Mouse (Mus musculus) stomach, embryonic 15.5 days (tissue): ENCODE measurements around the gene Ikzf4. TPM values are rescaled to one million over a fixed set of nuclear protein-coding genes. Genes with fewer than 3 reads are reported as not detected.

ENCODE experiments used
- ATAC-seq: fragments of 200-750 bp; cut with Nextera tagmentation; 2 replicates; pipeline ENCODE4 v1.8.0; 2017; ENCODE audit warnings: low read depth, moderate number of reproducible peaks, moderate TSS enrichment; ENCODE audit not compliant: insufficient read depth, low FRiP score
- H3K27ac ChIP-seq: fragments of 300-500 bp; sonication (generic); 2 replicates; pipeline ENCODE4 v1.5.1; 2015; ENCODE audit warnings: mild to moderate bottlenecking, inconsistent platforms
- H3K27me3 ChIP-seq: fragments of 300-500 bp; sonication (generic); replicated peaks from 2 replicates; pipeline ENCODE4 v1.6.1; 2015; ENCODE audit warnings: inconsistent platforms
- H3K36me3 ChIP-seq: fragments of 300-500 bp; sonication (generic); 2 replicates; pipeline ENCODE4 v1.6.1; 2015; ENCODE audit warnings: inconsistent platforms
- H3K4me1 ChIP-seq: fragments of 300-500 bp; sonication (generic); 2 replicates; pipeline ENCODE4 v1.6.1; 2015; ENCODE audit warnings: inconsistent platforms
- H3K4me2 ChIP-seq: fragments of 300-500 bp; sonication (generic); 2 replicates; pipeline ENCODE4 v1.6.1; 2015; ENCODE audit warnings: mild to moderate bottlenecking, inconsistent platforms
- H3K4me3 ChIP-seq: fragments of 300-500 bp; sonication (generic); replicated peaks from 2 replicates; pipeline ENCODE4 v1.5.1; 2015; ENCODE audit warnings: inconsistent platforms
- H3K9ac ChIP-seq: fragments of 300-500 bp; sonication (generic); 2 replicates; pipeline ENCODE4 v1.6.1; 2015; ENCODE audit warnings: inconsistent platforms
- H3K9me3 ChIP-seq: fragments of 300-500 bp; sonication (generic); 2 replicates; pipeline ENCODE4 v1.6.1; 2016; ENCODE audit warnings: inconsistent platforms
- WGBS: fragments of 180-500 bp; shearing (Covaris S2); methylation state at CpG from one replicate; pipeline ENCODE4 v1.1.7; 2015; 5-methylcytosine and 5-hydroxymethylcytosine counted together
- microRNA-seq: library from miRNA; unstranded; fragments of <30 nt; microRNA quantifications from one replicate; pipeline ENCODE4, GENCODE M21; 2016
- polyA plus RNA-seq: library from polyadenylated mRNA; unstranded; fragments of >200 nt; fragmentation: Nextera tagmentation; extraction: Ambion mirVana; gene quantifications from 2 replicates; pipeline ENCODE4 v1.2.1, GENCODE M21; 2015

Gene Ikzf4
- polyA plus RNA-seq, 1 experiment from 2014 or later: 2.2 TPM

- Histone ChIP-seq H3K27ac (peak overlapping the region; percentile 84), H3K9me3 (no peaks in the 10 kb centered on the region), H3K4me2 (peak overlapping the region; percentile 37), H3K27me3 (0 out of 2 replicates have a peak, but pooled peaks cover 10% of the 10 kb centered on the region), H3K36me3 (no peaks in the 10 kb centered on the region), H3K4me1 (peaks cover 18% of the 10 kb centered on the region), H3K9ac (no peak overlapping the region), H3K4me3 (0 out of 2 replicates have a peak overlapping the region, but pooled peaks have one; percentile 12)
- peak; percentile 42 for ATAC-seq
- 20% methylated on average over 7 of the region's 7 CpGs for WGBS
Measured at GRCm38 (mm10) chr10:128583644-128584043, 62.1 kb downstream of the Ikzf4 start.

Small RNA genes within 50 kb of the gene (microRNA-seq; reads per million reads assigned to microRNA genes)
- 0.58 reads per million for gene Mir6917

Other genes with a start within 250 kb of the Ikzf4 start
- gene Slc39a5, start 244.8 kb downstream of the Ikzf4 start, polyA plus RNA-seq: 34.5 and 39.4 TPM in 2 replicates
- gene Nabp2, start 234.5 kb downstream of the Ikzf4 start, polyA plus RNA-seq: 66.3 and 81.0 TPM in 2 replicates
- 33.2 and 35.4 TPM in 2 replicates for gene Rnf41, start 234.3 kb downstream of the Ikzf4 start, polyA plus RNA-seq
- gene Smarcc2, start 186.7 kb downstream of the Ikzf4 start, polyA plus RNA-seq: 63.1 and 70.0 TPM in 2 replicates
- gene Myl6, start 151.8 kb downstream of the Ikzf4 start, polyA plus RNA-seq: 1,838 and 1,873 TPM in 2 replicates
- gene Myl6b, start 147.3 kb downstream of the Ikzf4 start, polyA plus RNA-seq: 3.0 and 3.4 TPM in 2 replicates
- 28.8 and 32.1 TPM in 2 replicates for gene Esyt1, start 120.1 kb downstream of the Ikzf4 start, polyA plus RNA-seq
- gene Zc3h10, start 98.2 kb downstream of the Ikzf4 start, polyA plus RNA-seq: 12.1 and 12.4 TPM in 2 replicates
- 3,689 and 3,942 TPM in 2 replicates for gene Rpl41, start 96.7 kb downstream of the Ikzf4 start, polyA plus RNA-seq
- gene Pa2g4, start 80.0 kb downstream of the Ikzf4 start, polyA plus RNA-seq: 213 and 215 TPM in 2 replicates
- 24.0 and 27.6 TPM in 2 replicates for gene Erbb3, start 56.3 kb downstream of the Ikzf4 start, polyA plus RNA-seq
- 674 and 714 TPM in 2 replicates for gene Rps26, start 19.2 kb downstream of the Ikzf4 start, polyA plus RNA-seq
- 14.4 and 16.2 TPM in 2 replicates for gene Suox, start 28.1 kb upstream of the Ikzf4 start, polyA plus RNA-seq
- 68.9 and 75.1 TPM in 2 replicates for gene Rab5b, start 50.3 kb upstream of the Ikzf4 start, polyA plus RNA-seq
- 1.3 and 1.9 TPM in 2 replicates for gene Pmel, start 58.2 kb upstream of the Ikzf4 start, polyA plus RNA-seq
- gene Cdk2, start 59.0 kb upstream of the Ikzf4 start, polyA plus RNA-seq: 79.8 and 89.1 TPM in 2 replicates
- gene Dgka, start 98.9 kb upstream of the Ikzf4 start, polyA plus RNA-seq: 15.9 and 18.0 TPM in 2 replicates
- gene Pym1, start 101.9 kb upstream of the Ikzf4 start, polyA plus RNA-seq: 36.1 TPM in 2 replicates
- gene Mmp19, start 144.9 kb upstream of the Ikzf4 start, polyA plus RNA-seq: 1.2 and 2.0 TPM in 2 replicates
- 49.8 and 50.6 TPM in 2 replicates for gene Dnajc14, start 158.1 kb upstream of the Ikzf4 start, polyA plus RNA-seq
- 15.4 and 16.3 TPM in 2 replicates for gene Tmem198b, start 158.4 kb upstream of the Ikzf4 start, polyA plus RNA-seq
- 187 and 207 TPM in 2 replicates for gene Sarnp, start 171.3 kb upstream of the Ikzf4 start, polyA plus RNA-seq
- 92.8 and 95.7 TPM in 2 replicates for gene Ormdl2, start 175.7 kb upstream of the Ikzf4 start, polyA plus RNA-seq
- gene Gdf11, start 245.7 kb upstream of the Ikzf4 start, polyA plus RNA-seq: 4.4 and 4.7 TPM in 2 replicates